Mouse (Mus musculus) lung, adult 2 months (tissue): ENCODE data around the gene Cfap45.

Experiments
- CTCF ChIP-seq: fragments of 200-500 bp; IDR thresholded peaks from 2 replicates; pipeline ENCODE4 v1.5.1; 2011; ENCODE audit warnings: mild to moderate bottlenecking, low read length, control low read depth; ENCODE audit not compliant: insufficient read depth
- POLR2A ChIP-seq: fragments of 200-500 bp; IDR thresholded peaks from 2 replicates; pipeline ENCODE4 v1.6.1; 2011; ENCODE audit warnings: low read depth, mild to moderate bottlenecking, control low read depth, low read length, borderline replicate concordance; ENCODE audit errors: extremely low read depth

- TF ChIP-seq CTCF: no peak
- TF ChIP-seq POLR2A: no peak
Observed at GRCm38 (mm10) chr1:172530544-172531220, 10.1 kb downstream of the Cfap45 start.
